Mouse (Mus musculus) ES-E14 (cell line): Measurements from ENCODE around the gene Gne.

Experiments
- CHD2 ChIP-seq: IDR thresholded peaks from 2 replicates; pipeline ENCODE4 v1.6.1; 2014; ENCODE audit warnings: mild to moderate bottlenecking, low read depth, low read length, inconsistent platforms
- HCFC1 ChIP-seq: IDR thresholded peaks from 2 replicates; pipeline ENCODE4 v1.6.1; 2012; ENCODE audit warnings: low read length, inconsistent platforms, borderline replicate concordance; ENCODE audit not compliant: insufficient read depth
- MAFK ChIP-seq: IDR thresholded peaks from 2 replicates; pipeline ENCODE4 v1.6.1; 2014; ENCODE audit warnings: mild to moderate bottlenecking, low read depth, low read length, inconsistent platforms; ENCODE audit not compliant: insufficient read depth

GRCm38 (mm10) chr4:44074422-44074821 lies 9.6 kb downstream of the Gne start:
- TF ChIP-seq CHD2, result no peak
- TF ChIP-seq MAFK, result no peak
- TF ChIP-seq HCFC1, result no peak
